Mouse (Mus musculus) liver (tissue): ENCODE measurements around the gene Cyth1.

Experiments used
- DNase-seq: peaks from one replicate; pipeline ENCODE4 v3.0.0-alpha.2; 2020; ENCODE audit warnings: mixed read lengths

The Cyth1 gene

DNA sequence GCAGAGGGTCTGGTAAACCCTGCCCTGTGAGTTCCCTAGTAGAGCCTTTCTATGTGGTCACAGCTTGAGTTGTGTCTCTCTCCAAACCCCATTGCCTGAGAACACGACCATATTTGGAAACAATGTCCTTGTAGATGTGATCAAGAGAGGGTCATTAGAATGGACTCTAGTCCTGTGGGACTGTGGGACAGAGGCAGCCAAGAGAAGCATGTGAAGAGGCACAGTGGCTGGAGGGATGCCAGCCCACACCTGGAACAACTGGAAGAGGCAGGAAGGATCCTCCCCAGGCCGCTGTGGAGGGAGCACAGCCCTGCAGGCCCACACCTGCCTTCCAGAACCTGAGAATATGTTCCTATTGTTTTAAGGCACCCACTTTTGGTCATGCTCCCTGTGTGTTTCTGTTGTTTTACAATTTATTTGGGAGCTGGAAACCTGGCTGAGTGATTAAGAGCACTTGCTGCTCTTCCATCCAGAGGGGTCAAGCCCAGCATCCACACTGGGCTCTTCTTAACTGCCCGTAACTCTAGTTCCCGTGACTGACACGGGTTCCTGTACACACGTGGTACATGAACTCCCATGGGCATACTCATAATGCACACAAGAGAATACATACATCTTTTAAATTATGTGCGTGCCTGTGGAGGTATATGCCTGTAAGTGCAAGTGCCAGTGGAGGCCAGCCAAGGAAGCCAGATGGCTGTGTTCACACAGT is 5.2 kb upstream of the Cyth1 start:
- no peak for DNase-seq

DNA sequence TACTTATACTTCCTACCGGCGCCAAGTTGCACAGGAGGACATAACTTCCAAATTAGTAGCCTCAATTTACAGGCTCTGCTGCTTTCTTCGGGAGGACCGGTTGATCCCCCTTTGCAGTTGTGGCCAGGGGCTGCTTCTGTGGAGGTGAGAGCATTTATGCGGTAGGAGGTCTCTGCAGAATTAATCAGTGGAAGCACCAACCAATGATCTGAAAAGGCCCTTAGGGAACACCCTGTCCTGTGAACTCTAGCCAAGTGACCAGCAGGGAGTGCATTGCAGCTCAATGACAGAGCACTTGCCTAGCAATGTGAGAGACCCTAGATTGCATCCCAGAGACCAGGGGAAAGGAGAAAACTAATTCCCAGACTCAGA is 606 bp upstream of the Cyth1 start:
- no peak for DNase-seq

DNA sequence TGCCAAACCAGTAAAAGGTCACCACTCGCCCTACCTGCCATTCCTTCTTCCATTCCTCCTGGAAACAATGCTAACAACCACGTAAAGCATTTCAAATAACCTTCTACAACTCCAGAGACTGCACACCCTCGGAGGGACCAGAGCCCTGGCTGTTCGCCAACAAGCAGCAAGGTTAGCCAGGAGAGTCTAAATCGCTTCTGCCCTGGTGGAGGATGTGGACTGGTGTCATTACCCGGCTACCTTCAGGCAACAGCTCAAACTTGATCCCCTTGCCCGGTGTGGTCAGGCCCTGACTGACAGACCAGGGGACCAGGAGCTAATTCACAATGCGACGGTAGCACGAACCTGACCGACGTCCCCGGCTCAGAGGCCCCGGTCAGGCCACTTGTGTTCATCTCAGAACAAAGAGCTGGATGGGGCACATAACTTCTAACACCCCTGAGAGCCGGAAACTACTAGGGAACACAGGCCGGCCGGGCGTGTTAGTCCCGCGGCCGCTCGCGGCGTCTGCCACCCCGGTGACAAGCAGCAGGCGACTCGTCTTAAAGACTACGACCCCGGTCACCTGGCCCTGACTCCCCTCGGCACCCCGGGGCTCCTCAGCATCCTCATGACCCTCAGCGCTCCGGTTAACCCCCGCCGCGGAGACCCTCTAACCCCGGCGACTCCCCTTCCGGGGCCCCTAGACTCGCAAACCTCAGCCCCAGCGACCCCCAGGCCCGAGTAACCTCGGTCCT is 865 bp downstream of the Cyth1 start:
- DNase-seq, result peak; percentile 38

DNA sequence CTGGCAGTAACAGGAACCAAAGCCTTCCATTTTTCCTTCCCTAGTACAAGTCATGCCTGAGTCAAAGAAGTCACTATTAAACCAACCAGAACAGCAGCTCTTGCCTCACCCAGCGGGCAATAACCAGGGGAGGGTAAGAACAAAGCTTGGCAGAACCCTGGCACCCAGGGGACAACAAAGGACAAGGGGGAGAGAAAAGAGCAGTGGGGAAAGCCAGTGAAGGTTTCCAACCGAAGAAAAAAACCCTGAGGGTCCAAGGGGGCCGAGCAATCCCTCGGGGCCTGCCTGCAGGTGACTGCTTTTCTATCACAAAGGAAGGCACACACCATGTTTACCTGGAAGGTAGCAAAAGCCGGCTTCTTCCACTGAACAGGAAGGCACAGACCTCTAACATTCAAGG is 1.7 kb downstream of the Cyth1 start:
- no peak for DNase-seq

DNA sequence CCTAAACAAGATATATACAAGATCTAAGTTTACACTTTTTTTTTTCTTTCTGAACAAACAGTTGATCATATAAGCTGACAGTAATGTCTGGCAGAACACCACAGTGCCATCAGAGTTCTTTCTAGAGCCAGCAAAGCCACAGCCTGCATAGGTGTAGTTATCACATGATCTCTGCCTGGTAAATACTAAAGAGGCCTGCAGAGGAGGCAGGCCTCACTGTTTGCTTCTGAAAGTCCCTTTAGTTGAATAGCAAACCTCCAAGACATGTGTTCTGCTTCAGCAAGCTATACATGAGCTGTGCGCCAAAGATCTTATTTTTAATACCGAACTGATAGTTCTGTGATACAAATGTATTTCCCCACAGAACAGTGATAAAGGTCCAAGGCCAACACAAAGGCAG is 3.3 kb downstream of the Cyth1 start:
- no peak for DNase-seq

DNA sequence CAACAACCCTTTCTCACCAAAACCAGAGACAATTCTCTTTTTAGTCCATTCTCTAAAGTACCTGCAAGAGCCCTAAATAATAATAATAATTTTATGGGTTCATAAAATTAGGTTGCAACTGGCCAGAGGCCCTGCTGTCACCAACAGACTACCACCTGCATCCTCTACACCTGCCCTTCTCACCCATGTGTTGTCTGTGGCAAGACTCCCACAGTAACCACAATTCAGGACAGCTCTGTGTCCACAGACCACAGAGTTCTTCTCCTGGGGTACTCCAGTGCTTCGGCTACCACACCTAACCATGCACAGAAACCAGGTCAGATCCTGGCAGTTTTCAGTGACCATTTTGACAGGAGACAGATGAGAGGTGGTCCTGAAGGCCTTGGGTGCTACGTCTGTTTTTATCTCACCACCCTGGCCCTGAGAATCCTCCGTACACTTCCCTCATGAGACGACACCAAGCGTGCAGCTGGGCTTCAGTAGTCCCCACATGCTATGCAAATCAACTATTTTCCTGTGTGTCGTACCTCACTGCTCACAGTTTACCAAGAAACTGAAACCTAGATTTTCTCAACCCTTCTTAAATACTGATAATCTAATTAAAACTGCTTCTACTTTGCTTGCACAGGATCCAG is 4.6 kb downstream of the Cyth1 start:
- DNase-seq, result no peak

DNA sequence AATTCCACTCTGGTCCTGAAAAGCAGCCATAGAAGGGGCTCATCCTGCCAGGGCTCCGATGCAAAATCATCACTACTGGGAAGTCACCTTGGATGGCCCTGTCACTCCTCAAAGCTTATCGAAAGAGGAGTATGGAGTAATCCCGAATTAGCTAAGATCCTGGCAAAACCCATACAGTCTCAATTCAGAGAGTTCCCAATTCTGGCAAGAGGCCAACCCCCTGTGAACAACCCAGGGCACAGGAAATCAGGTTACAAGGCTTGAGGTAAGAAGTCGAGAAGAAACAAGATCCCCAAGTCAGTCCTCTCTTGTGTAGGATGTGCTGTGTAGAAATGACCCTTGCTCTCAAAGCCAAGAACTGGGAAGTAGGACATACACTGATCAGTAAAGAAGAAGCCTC is 5.9 kb downstream of the Cyth1 start:
- DNase-seq, result no peak

DNA sequence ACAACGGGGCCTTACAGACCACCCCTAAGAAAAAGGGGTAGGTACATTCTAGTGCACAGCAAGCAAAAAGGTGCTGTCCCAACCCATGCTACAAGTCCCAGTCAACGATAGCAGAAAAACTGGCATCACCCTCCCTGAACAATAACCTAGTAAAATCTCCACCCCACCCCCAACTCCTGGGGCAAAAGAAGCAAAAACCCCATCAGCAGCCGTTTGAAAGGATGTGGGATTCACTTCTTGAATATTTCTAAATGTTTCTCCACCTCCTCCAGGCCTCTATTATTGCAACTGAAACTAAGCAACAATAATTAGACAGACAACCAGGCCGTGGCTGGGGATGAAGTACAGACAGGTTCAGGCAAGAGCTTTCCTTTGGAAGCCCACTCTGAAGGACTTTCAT is 8.0 kb downstream of the Cyth1 start:
- no peak for DNase-seq

DNA sequence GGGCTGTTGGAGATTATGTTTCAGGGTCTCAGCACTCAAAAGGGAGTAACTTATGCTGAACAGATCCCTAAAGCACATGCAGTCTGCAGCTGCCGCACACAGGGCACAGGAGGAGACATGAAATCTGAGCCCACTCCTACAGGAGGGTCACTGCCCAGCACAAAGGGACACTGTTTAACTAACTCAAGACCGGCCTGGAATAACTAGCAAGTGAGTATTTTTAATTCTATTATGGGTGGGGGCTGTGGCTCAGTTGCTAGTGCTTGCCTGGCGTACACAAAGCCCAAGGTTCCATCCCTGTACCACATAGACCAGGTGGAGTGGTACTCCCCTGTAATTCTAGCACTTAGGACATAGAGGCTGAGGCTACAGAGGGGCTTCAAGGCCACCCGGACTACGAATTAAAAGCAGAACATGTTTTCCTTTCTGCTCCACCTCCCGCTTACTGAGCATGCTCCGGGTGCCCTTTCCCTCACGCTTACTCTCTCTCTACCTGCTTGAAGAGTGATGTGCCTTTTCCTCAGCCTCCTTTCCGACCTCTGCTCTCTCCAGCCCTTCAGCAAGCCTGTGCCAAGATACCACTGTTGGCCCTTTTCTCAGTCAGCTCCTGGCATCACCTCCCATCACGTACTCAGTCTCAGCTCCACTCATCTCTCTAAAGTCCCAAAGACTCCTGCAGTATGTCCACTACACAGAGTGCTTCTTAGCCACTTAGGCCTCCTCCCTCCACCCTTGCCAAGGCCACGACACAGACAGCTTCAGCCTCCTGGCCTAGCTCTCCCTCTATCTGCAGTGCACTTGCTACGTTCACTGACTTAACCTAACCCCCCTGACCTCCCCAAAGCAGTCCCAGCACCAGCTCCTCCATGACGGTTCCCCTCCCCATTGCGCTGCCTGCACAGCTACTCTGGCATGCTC is 8.9 kb downstream of the Cyth1 start:
- DNase-seq, result no peak

DNA sequence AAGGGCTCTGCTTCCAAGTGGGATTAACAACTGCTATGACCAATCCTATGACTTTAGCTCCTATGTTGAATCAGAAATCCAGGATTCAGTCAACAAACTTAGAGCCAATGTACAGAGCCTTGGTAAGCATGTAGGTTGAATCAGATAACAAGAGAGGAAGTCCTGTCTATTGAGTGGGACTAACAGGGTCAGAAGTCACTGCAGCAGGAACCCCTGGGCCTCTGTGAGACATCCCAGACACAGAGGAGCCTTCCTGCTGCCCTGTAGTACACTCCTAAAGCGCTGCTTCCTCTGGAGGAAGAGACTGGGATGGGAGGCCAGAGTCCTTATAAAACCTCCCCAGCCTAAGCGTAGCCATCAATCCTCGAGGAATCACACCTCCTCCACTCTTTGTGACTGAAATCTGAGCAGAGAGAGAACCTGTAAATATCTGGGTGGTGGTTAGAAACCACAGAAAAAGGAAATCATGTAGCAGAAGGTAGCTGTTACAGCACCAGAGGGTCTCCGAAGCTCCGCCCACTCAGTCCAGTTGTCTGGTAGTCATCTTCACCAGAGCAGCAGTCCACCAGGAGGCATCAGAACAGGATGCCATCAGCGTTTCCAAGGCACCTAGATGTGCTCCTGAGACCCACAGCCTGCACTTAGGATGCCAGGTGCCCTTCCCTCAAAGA is 11.7 kb downstream of the Cyth1 start:
- DNase-seq, result no peak

DNA sequence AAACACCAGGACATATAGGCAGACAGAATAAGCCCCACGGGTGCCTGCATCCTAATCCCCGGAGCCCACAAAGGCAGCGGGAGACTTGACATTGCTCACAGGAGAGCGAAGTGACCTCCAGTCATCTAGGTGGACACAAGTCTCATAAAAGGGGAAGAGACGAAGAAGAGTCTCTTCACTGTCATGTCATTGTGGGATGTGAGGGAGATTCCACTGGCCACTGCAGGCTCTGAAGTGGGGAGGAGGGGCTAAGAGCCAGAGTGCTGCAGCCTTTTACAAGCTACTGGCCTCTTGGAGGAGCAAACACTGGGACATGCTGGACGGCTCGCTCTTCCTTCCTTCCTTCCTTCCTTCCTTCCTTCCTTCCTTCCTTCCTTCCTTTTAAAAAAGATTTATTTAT is 13.5 kb downstream of the Cyth1 start:
- no peak for DNase-seq

DNA sequence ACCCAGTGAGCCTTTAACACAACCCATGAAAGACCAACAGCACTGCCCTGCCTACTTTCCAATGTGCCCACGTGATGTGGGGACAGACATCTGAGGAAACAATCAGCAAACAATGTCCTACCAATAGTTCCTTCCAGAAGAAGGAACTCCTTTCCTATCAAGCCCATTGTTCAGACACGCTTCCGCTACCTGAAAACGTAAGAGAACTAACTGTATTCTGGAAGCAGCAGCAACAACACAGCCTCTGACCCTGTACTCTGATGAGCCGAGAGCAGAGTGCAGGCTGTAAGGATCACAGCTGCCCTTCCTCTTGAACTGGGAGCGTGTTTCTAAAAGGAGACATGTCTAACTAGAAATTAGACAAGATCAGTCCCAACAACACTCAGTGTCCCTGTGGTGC is 13.9 kb downstream of the Cyth1 start:
- no peak for DNase-seq

DNA sequence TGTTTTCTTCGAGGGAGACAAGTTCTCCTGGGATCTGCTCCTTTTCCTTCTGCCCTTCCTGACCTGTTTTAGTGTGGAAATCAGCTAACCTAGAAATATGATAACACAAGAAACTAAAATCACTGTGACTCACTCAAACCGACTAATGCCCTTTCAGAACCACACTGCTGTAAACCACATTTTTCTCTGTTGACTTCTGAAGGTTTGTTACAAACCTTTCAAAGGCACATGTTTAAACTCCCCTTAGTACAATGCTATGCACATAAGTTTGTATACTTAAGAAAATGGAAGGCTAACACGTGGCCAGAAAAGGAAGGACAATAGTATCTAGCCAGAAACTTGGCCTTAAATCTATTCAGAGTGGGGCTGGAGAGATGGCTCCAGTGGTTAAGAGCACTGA is 14.5 kb downstream of the Cyth1 start:
- DNase-seq, result no peak

DNA sequence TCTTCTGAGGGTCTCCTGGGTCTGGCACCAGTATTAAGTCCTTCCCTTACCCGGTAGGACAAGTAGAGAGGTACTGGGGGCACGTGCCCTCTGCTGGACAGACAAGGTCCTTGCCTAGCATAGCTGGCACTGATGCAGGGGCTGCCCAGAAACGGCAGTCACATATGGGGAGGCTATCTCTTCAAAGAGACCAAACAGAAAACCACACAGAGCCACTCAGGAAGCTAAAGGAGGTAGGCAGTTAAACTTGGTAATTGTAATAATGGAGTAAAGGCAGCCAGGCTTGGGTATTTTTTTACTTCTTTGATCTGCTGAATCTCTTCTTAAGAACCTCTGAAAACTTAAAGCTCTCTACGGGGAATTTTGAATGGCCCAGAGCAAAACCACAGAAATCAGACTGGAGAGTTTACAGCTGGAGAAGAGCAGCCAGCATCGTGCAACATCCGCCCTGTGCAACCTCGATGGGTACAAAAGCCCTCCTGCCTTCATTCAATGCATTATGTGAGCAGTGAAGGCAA is 16.0 kb downstream of the Cyth1 start:
- DNase-seq, result peak; percentile 30

DNA sequence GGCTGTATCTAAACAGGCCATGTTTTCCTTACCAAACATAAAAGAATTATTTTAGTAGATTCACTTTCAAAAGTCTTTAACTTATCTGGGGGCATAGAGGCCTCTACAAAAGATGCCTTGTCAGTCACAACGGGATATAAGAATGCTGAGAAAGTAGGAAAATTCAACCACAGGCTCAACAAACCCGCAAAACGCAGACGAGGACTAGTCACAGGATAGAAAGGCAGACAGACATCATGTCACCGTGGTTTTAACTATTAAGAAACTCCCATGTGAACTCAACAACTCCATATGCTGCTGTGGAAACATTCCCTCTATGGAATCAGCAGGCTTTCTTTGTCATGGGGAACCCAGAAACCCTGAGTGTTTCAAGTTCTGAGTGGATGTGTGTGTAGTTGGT is 18.5 kb downstream of the Cyth1 start:
- DNase-seq, result no peak

DNA sequence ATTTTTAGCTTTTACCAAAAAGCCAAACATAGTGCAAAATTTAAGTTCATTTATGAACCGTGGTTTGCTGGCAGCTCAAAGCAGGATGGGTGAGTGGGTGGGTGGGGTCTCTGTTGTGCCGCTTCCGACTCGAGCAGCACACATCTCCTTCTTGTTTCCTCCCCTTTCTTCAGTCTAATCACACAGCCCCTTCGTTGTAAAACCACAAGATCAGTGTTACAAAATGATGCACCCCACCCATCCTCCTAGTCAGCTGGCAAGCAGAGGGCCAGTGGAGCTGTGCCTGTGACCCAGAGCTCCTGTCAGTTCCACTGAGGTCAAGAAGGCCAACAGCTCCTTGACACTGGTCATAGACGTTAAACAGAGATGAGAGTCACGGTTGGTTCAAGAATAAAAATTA is 20.7 kb downstream of the Cyth1 start:
- DNase-seq, result no peak

DNA sequence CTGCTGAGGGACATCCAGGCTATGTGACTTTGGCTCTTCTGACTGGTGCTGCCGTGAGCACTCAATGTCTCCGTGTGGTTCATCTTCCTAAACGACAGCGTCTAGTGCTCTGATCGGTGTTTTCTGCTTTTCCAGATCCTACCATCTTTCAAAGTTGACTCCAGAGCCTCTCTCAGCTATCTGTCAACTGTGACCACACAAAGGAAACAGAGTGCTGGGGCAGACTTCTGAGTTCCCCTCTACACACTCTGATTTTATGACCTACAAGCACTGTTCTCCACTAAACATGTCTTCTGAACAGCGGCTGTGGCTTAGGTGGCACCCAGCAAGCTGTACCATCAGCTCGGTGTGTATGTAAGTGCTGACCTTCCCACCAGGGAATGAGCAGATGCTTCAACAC is 21.5 kb downstream of the Cyth1 start:
- DNase-seq, result no peak

DNA sequence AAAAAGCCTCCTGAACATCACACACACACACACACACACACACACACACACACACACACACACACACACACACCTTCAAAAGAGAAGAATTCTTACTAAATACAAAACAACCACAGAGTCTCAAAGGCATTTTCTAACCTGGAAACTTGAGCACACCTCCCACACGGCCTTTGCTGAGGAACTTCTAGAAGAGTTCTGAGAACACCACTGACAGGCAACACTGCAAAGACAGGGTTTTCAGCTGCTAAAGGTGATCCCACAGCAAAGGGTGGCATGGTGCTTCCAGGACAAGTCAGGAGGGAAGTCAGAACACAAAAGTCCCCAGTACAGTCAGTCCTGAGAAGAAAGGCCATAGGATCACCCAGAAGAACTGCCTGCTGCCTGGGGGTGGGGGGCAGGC is 22.5 kb downstream of the Cyth1 start:
- no peak for DNase-seq

DNA sequence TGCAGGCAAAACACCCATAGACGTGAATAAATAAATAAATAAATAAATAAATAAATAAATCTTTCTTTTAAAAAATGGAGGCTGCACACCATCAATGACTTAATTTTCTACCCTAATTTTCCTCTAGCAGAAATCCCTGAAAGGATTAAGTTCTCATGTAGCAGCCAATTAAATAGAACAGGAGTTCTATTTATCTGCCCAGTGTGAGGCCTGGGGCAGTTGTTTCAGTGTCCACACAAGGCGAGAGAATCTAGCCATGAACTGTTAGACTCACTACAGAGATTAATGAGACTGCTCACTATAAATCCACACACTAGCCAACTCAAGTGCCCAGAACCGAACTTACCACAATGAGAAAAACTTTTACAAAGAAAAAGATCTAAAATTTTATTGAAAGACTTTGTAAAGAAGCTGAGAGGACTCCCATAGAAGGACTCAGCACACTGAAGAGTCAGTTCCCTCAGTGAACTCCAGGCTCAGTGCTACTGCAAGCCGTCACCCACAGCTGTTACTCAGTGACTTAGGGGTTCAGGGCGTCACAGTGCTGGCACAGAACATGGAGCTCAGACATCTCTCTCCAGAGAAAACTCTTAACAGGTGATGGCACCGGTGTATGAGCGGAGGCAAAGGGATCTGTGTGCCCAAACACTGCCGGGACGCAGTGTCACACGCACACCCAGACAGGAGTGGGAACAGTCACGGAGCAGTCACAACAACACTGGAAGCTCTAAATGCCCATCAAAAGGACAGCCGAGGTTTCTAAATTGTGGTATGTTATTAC is 23.1 kb downstream of the Cyth1 start:
- no peak for DNase-seq

DNA sequence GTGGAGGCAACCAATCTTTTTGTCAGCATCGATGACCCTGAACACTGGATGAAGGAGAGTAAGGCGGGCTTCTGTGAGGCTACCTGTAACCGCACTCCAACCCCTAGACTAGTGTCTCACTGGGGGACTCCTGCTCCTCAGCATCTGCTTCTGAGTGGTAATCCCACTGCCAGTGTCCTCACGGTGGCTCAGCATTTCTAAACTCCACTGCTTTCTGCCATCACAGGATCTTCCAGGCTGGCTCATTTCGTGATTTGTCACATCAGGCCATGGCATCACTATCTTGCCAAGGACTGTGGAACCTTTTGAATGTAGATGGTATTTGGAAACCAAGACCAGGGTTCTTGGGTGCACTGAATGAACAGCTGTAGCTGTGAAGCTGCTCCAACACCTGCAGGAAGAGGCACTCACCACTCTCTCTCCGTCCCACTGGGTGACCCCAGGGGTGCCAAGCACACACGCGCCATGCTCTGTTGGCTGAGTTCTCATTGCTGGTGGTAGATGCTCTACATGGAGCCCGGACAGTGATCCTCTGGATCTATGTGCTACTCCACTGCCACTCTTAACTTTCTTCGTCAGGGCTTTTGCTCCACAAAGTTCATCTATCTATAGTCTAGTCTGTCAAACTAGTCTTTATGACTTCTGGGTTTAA is 24.9 kb downstream of the Cyth1 start:
- DNase-seq, result no peak

DNA sequence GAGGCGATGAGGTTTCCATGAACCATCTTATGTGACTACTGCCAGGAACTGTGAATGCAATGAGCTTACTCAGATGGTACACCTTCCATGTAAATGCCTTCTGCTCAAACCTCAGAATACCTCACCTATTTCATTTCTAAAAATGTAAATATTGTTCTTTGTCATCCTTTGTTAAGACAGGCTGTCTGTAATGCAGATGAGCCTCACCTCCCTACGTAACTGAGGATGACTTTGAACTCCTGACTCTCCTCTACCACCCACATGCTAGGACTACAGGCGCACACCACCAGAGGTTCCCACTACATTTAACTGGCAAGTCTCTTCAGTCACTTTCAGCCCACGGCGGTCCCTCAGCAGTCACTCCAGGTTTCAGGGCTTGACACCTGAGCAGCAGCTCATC is 25.5 kb downstream of the Cyth1 start:
- no peak for DNase-seq
